Mouse (Mus musculus) olfactory bulb, adult 2 months (tissue): ENCODE data around the gene Hpd. TPM values are rescaled to one million over a fixed set of nuclear protein-coding genes. Genes with fewer than 3 reads are reported as not detected.
"Not testable (repeated sequence)": the region's sequence is repeated elsewhere in the genome, so short reads cannot be mapped to it uniquely, and the experiment has no call there.

Experiments
- H3K27ac ChIP-seq: fragments of 200-500 bp; 2 replicates; pipeline ENCODE4 v1.5.1; 2012; ENCODE audit warnings: low read depth, low read length; ENCODE audit not compliant: insufficient read depth
- H3K4me1 ChIP-seq: fragments of 200-500 bp; 2 replicates; pipeline ENCODE4 v1.6.1; 2012; ENCODE audit warnings: low read length; ENCODE audit not compliant: control insufficient read depth, insufficient read depth
- H3K4me3 ChIP-seq: fragments of 200-500 bp; 2 replicates; pipeline ENCODE4 v1.5.1; 2012; ENCODE audit warnings: mild to moderate bottlenecking, low read depth, low read length, moderate library complexity; ENCODE audit not compliant: insufficient read depth
- CTCF ChIP-seq: fragments of 200-500 bp; IDR thresholded peaks from 2 replicates; pipeline ENCODE4 v1.5.1; 2012; ENCODE audit warnings: low read depth, mild to moderate bottlenecking, low read length, moderate library complexity; ENCODE audit not compliant: insufficient read depth
- POLR2A ChIP-seq: fragments of 200-500 bp; IDR thresholded peaks from 2 replicates; pipeline ENCODE4 v1.6.1; 2012; ENCODE audit warnings: mild to moderate bottlenecking, low read depth, low read length, moderate library complexity; ENCODE audit not compliant: insufficient read depth
- whole genome bisulfite sequencing: fragments of 180-500 bp; shearing (Covaris S2); methylation state at CpG from one replicate; pipeline ENCODE4 v1.1.7; 2018; 5-methylcytosine and 5-hydroxymethylcytosine counted together
- polyA plus RNA-seq: library from polyadenylated mRNA; stranded (reverse); fragments of >200 nt; gene quantifications from 2 replicates; pipeline ENCODE4 v1.2.4, GENCODE M21; 2012; ENCODE audit warnings: low replicate concordance; ENCODE audit not compliant: missing spikeins, insufficient read depth, insufficient read length

Gene Hpd
- not detected in 2 replicates for polyA plus RNA-seq

DNA sequence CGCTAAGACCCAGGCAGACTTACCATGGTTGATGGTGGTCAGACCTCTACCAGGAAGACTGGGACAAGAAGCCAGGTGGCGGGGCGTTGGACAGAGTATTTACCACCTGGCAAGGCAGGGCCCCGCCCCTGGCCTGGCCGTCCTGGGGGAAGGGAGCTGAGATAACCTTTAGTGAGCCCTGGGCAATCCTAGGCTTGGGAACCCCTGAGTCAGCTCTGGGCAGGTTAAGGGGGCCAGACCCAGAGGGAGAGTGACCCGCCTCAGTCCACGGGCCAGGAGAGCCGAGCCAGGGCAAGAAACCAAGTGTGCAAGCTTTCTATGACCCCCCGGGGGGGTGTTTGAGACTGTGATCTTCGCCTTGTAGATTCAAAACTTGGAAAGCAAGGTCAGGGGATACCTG lies at the start of gene Hpd:
Gene Hpd (minus strand): TSS at position 77 of the 400 bp plus-strand sequence.
- WGBS: 91% methylated on average over 10 of the region's 10 CpGs
- Histone ChIP-seq H3K27ac (no peak within 1 kb of the TSS), H3K4me1 (no peaks in the 10 kb centered on the region; the same call in 1 of the 2 replicates), H3K4me3 (no peak within 1 kb of the TSS)
- TF ChIP-seq CTCF (no peak), POLR2A (no peak)

- Histone ChIP-seq H3K4me1 (peaks cover 22% of the 10 kb centered on the region), H3K27ac (no peak overlapping the region), H3K4me3 (no peak overlapping the region)
- 95% methylated on average over 2 of the region's 2 CpGs for WGBS
- TF ChIP-seq POLR2A (no peak), CTCF (no peak)
These were observed 49.7 kb upstream of the Hpd start for GRCm38 (mm10) chr5:123232180-123232579.

DNA sequence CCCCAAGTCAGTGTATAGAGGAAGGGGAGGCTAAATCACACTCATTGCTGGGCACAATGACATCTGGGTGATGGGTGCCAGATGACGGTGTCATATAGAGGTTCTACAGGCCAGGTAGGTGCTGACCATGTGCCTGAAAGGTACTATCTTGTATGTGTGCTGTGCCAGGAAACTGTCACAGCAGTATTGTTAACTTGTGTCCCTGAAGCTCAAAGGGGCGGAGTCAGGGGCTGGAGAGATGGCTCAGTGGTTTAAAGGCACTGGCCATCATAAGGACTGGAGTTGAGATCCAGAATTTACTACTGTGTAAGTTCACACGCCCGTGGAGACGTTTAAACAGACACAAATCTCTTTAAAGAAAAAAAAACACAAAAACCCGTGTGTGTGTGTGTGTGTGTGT lies 46.8 kb upstream of the Hpd start:
- H3K27ac ChIP-seq: no peak overlapping the region
- no peak for TF ChIP-seq POLR2A
- TF ChIP-seq CTCF: no peak
- H3K4me1 ChIP-seq: peaks cover 8% of the 10 kb centered on the region; the same call in 1 of the 2 replicates
- no peak overlapping the region for H3K4me3 ChIP-seq
- 87% methylated on average over 6 of the region's 6 CpGs for WGBS

DNA sequence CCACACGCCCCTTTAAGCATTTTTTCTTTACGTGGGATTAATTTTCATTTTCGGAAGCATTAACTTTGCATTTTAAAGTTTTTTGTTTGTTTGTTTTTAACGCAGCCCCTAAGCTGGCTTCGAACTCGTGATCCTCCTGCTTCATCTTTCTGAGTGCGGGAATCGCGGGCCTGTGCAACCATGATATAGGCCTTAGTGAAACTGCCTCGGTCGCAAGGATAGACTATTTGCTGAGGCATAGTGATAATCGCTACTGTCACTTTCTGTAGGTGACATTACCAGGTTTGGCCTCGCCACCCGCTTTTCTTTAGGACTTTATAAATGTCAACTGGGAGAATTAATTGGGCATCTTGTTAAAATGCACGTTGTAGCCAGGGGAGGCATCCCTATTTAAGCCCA lies 46.0 kb upstream of the Hpd start:
- TF ChIP-seq CTCF (no peak), POLR2A (no peak)
- no peak overlapping the region for H3K27ac ChIP-seq
- H3K4me3 ChIP-seq: peak overlapping the region; percentile 99
- peaks cover 8% of the 10 kb centered on the region; the same call in 1 of the 2 replicates for H3K4me1 ChIP-seq
- WGBS: 4% methylated on average over 15 of the region's 15 CpGs

DNA sequence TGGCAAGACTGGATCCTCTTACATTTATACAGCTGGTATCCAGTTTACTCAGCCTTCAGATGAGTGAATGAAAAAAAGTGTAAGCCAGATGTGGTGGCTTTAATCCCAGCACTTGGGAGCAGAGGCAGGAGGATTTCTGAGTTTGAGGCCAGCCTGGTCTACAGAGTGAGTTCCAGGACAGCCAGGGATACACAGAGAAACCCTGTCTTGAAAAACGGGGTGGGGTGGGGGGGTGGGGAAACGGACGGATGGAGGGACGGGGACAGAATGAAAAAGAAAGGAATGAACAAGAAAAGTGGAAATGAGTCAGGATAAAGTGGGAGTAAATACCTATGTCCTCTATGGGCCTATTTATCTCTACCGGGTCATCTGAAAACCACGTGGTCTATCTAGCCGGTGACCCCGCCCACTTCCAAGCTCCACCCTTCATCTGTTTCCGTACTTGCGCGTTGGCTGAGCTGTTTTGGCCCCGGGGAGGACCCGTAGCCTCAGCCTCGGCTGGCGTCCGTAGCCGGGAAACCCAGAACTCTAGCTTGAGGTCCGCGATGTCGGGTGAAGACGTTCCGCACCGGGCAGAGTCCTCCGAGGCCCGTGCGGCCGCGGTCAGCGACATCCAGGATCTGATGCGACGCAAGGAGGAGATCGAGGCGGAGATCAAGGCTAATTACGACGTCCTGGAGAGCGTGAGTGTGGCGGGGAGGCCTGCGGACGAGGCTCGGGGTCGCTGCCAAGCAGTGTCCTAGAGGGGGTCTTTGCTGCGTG lies 45.4 kb upstream of the Hpd start:
- Histone ChIP-seq H3K27ac (peak overlapping the region; percentile 71; the same call in 1 of the 2 replicates), H3K4me3 (peak overlapping the region; percentile 99), H3K4me1 (peaks cover 8% of the 10 kb centered on the region; the same call in 1 of the 2 replicates)
- WGBS: 2% methylated on average over 42 of the region's 42 CpGs
- TF ChIP-seq POLR2A (no peak; the same call in 1 of the 2 replicates), CTCF (no peak)

DNA sequence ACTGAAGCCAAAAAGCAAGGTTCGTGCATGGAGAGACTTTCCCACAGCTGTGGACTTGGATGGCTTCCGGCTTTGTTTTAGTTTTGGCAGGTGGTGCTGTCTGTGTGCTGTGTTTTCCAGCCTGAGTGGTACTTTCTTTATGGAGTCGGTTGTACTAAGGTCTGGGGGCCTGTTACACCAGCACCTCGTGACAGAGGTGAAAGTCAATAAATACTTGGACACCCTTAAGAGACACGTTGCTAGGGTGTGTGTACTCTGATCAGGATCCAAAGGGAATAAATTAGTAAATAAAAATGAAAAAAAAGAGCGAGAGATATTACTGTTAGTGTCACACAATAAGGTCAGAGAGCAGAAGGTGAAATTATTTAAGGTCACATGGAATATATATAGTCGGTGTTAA lies 44.3 kb upstream of the Hpd start:
- TF ChIP-seq CTCF (no peak), POLR2A (no peak)
- no peak overlapping the region for H3K4me3 ChIP-seq

DNA sequence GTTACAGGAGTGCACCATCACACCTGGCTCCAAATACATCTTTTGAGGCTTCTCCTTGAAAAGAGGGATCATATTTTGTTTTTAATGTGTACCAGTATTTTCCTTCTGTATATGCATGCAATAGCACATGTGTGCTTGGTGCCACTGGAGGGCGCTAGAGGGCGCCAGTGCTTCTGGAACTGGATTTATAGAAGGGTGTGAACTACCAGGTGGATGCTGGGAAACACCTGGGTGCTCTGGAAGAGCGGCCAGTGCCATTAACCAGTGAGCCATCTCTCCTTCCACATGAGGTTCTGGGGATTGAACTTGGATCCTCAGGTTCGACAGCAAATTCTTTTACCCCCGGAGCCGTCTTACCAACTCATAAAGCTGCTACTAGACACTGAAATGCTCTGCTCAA lies 41.3 kb upstream of the Hpd start:
- WGBS: 54% methylated on average over 6 of the region's 6 CpGs

More for the DNA sequence above, 44.3 kb upstream of the Hpd start:
- 83% methylated on average over 7 of the region's 7 CpGs for WGBS
- no peak overlapping the region for H3K27ac ChIP-seq
- peaks cover 8% of the 10 kb centered on the region; the same call in 1 of the 2 replicates for H3K4me1 ChIP-seq

DNA sequence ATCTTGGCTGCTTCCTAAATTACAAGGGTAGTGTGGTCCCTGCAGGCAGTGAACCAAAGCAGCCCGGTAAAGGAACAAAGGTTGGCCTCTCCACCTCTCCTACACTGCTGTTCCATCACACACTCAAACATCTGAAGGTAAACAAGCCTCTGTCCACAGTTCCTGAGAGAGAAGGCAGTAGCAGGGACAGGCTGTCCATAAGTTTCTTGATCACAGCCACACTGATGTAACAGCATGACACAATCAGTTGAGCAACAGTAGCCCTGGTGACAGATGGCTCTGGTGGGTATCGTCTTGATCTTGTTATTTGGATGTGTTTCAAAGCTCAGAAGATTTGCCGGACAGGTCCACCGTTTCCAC lies 40.5 kb upstream of the Hpd start:
- TF ChIP-seq POLR2A: no peak
- no peak for TF ChIP-seq CTCF
- H3K4me3 ChIP-seq: no peak overlapping the region
- no peaks in the 10 kb centered on the region for H3K4me1 ChIP-seq
- WGBS: 76% methylated on average over 4 of the region's 4 CpGs
- no peak overlapping the region for H3K27ac ChIP-seq

More for the DNA sequence above, 41.3 kb upstream of the Hpd start:
- not testable (repeated sequence) for H3K27ac ChIP-seq, H3K4me3 ChIP-seq, H3K4me1 ChIP-seq

GRCm38 (mm10) chr5:123222346-123223050 lies 40.0 kb upstream of the Hpd start:
- H3K4me3 ChIP-seq, H3K27ac ChIP-seq, H3K4me1 ChIP-seq: not testable (repeated sequence)
- WGBS: 83% methylated on average over 4 of the region's 5 CpGs

- 91% methylated on average over 7 of the region's 7 CpGs for WGBS
- not testable (repeated sequence) for H3K27ac ChIP-seq, H3K4me1 ChIP-seq, H3K4me3 ChIP-seq
These were observed 21.1 kb upstream of the Hpd start for GRCm38 (mm10) chr5:123203591-123203990.

GRCm38 (mm10) chr5:123202771-123203170 lies 20.2 kb upstream of the Hpd start:
- WGBS: 47% methylated on average over 4 of the region's 4 CpGs
- H3K4me1 ChIP-seq, H3K27ac ChIP-seq, H3K4me3 ChIP-seq: not testable (repeated sequence)
